Mouse (Mus musculus) MEL (cell line): ENCODE data around the gene Rtp4.

Experiments used
- CTCF ChIP-seq, 3 experiments: IDR thresholded peaks in 2 of 3; conservative IDR thresholded peaks in 1 of 3; 2 replicates each; pipeline ENCODE4 v1.5.1; 2011 to 2012; ENCODE audit warnings: low read length in 3 of 3, low read depth in 2 of 3, mild to moderate bottlenecking in 2 of 3, improper control_type of control experiment in 1 of 3, inconsistent platforms in 1 of 3, mixed read lengths in 1 of 3, moderate library complexity in 1 of 3; ENCODE audit not compliant: control insufficient read depth in 1 of 3, insufficient read depth in 1 of 3, poor library complexity in 1 of 3, severe bottlenecking in 1 of 3
- E2F4 ChIP-seq: IDR thresholded peaks from 2 replicates; pipeline ENCODE4 v1.6.1; 2011; ENCODE audit warnings: low read depth, low read length, improper control_type of control experiment, borderline replicate concordance
- EP300 ChIP-seq, 2 experiments: IDR thresholded peaks; 2 replicates each; pipeline ENCODE4 v1.6.1; 2011; ENCODE audit warnings: improper control_type of control experiment in 2 of 2, low read length in 2 of 2, low read depth in 1 of 2, mild to moderate bottlenecking in 1 of 2
- MAX ChIP-seq: IDR thresholded peaks from 2 replicates; pipeline ENCODE4 v1.6.1; 2011; ENCODE audit warnings: low read length, improper control_type of control experiment
- MXI1 ChIP-seq: IDR thresholded peaks from 2 replicates; pipeline ENCODE4 v1.6.1; 2011; ENCODE audit warnings: mild to moderate bottlenecking, low read depth, low read length, improper control_type of control experiment
- NELFE ChIP-seq: IDR thresholded peaks from 2 replicates; pipeline ENCODE4 v1.6.1; 2011; ENCODE audit warnings: low read depth, low read length, improper control_type of control experiment
- POLR2A ChIP-seq, 2 experiments: IDR thresholded peaks; 2 replicates each; pipeline ENCODE4 v1.6.1; 2011 to 2012; ENCODE audit warnings: low read length in 2 of 2, mild to moderate bottlenecking in 2 of 2, control low read depth in 1 of 2, improper control_type of control experiment in 1 of 2, low read depth in 1 of 2, moderate library complexity in 1 of 2; ENCODE audit not compliant: control insufficient read depth in 1 of 2, insufficient read depth in 1 of 2, poor library complexity in 1 of 2
- RAD21 ChIP-seq: IDR thresholded peaks from 2 replicates; pipeline ENCODE4 v1.6.1; 2011; ENCODE audit warnings: mild to moderate bottlenecking, low read depth, low read length, improper control_type of control experiment
- TAL1 ChIP-seq: IDR thresholded peaks from 2 replicates; pipeline ENCODE4 v1.6.1; 2012; ENCODE audit warnings: mild to moderate bottlenecking, inconsistent platforms, low read length, moderate library complexity, mixed read lengths
- USF1 ChIP-seq: IDR thresholded peaks from 2 replicates; pipeline ENCODE4 v1.6.1; 2014; ENCODE audit warnings: low read depth, mild to moderate bottlenecking, inconsistent platforms, low read length, improper control_type of control experiment, moderate library complexity
- ZKSCAN1 ChIP-seq: IDR thresholded peaks from 2 replicates; pipeline ENCODE4 v1.6.1; 2012; ENCODE audit warnings: low read depth, mild to moderate bottlenecking, inconsistent platforms, low read length, improper control_type of control experiment, moderate library complexity

- TF ChIP-seq POLR2A (IDR thresholded peaks at IDR 0.05; ENCODE audit: control insufficient read depth in 1 of 2, insufficient read depth in 1 of 2, low read depth in 1 of 2, low read length in 2 of 2, poor library complexity in 1 of 2) = no peak
- no peak for TF ChIP-seq USF1
- no peak for TF ChIP-seq E2F4
- no peak for TF ChIP-seq RAD21
- no peak for TF ChIP-seq ZKSCAN1
- no peak for TF ChIP-seq NELFE
- no peak for TF ChIP-seq TAL1
- no peak for TF ChIP-seq MXI1
- TF ChIP-seq CTCF (IDR thresholded peaks at IDR 0.05 in 2 of 3, conservative IDR thresholded peaks at IDR 0.05 in 1 of 3; ENCODE audit: control insufficient read depth in 1 of 3, insufficient read depth in 1 of 3, low read depth in 2 of 3, low read length in 3 of 3, poor library complexity in 1 of 3, severe bottlenecking in 1 of 3) = no peak
- no peak for TF ChIP-seq EP300 (IDR thresholded peaks at IDR 0.05; ENCODE audit: low read depth in 1 of 2, low read length in 2 of 2)
- TF ChIP-seq MAX = no peak
Observed at GRCm38 (mm10) chr16:23557669-23558068, 37.6 kb downstream of the Rtp4 start.
